Mouse (Mus musculus) liver, adult 2 months (tissue): Measurements from ENCODE around the gene 1700020N01Rik.

ENCODE experiments used
- CTCF ChIP-seq: fragments of 200-500 bp; IDR thresholded peaks from 2 replicates; pipeline ENCODE4 v1.5.1; 2011; ENCODE audit warnings: low read depth, low read length, control low read depth
- POLR2A ChIP-seq: fragments of 200-500 bp; IDR thresholded peaks from 2 replicates; pipeline ENCODE4 v1.6.1; 2011; ENCODE audit warnings: low read length, control low read depth; ENCODE audit not compliant: insufficient read depth; ENCODE audit errors: extremely low read depth

- no peak for TF ChIP-seq POLR2A
- no peak for TF ChIP-seq CTCF
Observed at GRCm38 (mm10) chr10:21554896-21555580, 37.9 kb upstream of the 1700020N01Rik start.
